Mouse (Mus musculus) neural tube, embryonic 12.5 days (tissue): Measurements from ENCODE around the gene Sorbs2. TPM values are rescaled to one million over a fixed set of nuclear protein-coding genes. Genes with fewer than 3 reads are reported as not detected.

Experiments
- ATAC-seq: fragments of 200-750 bp; cut with Nextera tagmentation; 2 replicates; pipeline ENCODE4 v1.8.0; 2017; ENCODE audit warnings: low read depth, mild to moderate bottlenecking, moderate TSS enrichment, moderate library complexity; ENCODE audit not compliant: low FRiP score
- H3K27ac ChIP-seq: fragments of 300-500 bp; sonication (generic); 2 replicates; pipeline ENCODE4 v1.5.1; 2016
- H3K27me3 ChIP-seq: fragments of 300-500 bp; sonication (generic); replicated peaks from 2 replicates; pipeline ENCODE4 v1.6.1; 2016; ENCODE audit warnings: mild to moderate bottlenecking
- H3K36me3 ChIP-seq: fragments of 300-500 bp; sonication (generic); 2 replicates; pipeline ENCODE4 v1.6.1; 2016; ENCODE audit warnings: mild to moderate bottlenecking
- H3K4me1 ChIP-seq: fragments of 300-500 bp; sonication (generic); 2 replicates; pipeline ENCODE4 v1.6.1; 2016
- H3K4me2 ChIP-seq: fragments of 300-500 bp; sonication (generic); replicated peaks from 2 replicates; pipeline ENCODE4 v1.6.1; 2016; ENCODE audit warnings: mild to moderate bottlenecking
- H3K4me3 ChIP-seq: fragments of 300-500 bp; sonication (generic); 2 replicates; pipeline ENCODE4 v1.5.1; 2016
- H3K9ac ChIP-seq: fragments of 300-500 bp; sonication (generic); 2 replicates; pipeline ENCODE4 v1.6.1; 2016; ENCODE audit warnings: mild to moderate bottlenecking
- H3K9me3 ChIP-seq: fragments of 300-500 bp; sonication (generic); 2 replicates; pipeline ENCODE4 v1.6.1; 2016; ENCODE audit warnings: mild to moderate bottlenecking
- WGBS: fragments of 180-500 bp; shearing (Covaris S2); methylation state at CpG from one replicate; pipeline ENCODE4 v1.1.7; 2016; 5-methylcytosine and 5-hydroxymethylcytosine counted together
- polyA plus RNA-seq: library from polyadenylated mRNA; unstranded; fragments of >200 nt; fragmentation: Nextera tagmentation; extraction: Ambion mirVana; gene quantifications from 2 replicates; pipeline ENCODE4 v1.2.1, GENCODE M21; 2016

Sorbs2 gene
- polyA plus RNA-seq, 1 experiment from 2014 or later = 50.0 TPM

- H3K4me2 ChIP-seq = no peak overlapping the region
- no peak overlapping the region for H3K9ac ChIP-seq
- no peaks in the 10 kb centered on the region for H3K27me3 ChIP-seq
- 91% methylated on average over 6 of the region's 6 CpGs for WGBS
- no peak overlapping the region for H3K27ac ChIP-seq
- no peak for ATAC-seq
- H3K36me3 ChIP-seq = no peaks in the 10 kb centered on the region
- no peaks in the 10 kb centered on the region for H3K9me3 ChIP-seq
- H3K4me1 ChIP-seq = no peaks in the 10 kb centered on the region
- no peak overlapping the region for H3K4me3 ChIP-seq
These were observed 99.4 kb downstream of the Sorbs2 start for GRCm38 (mm10) chr8:45607012-45607411.

DNA sequence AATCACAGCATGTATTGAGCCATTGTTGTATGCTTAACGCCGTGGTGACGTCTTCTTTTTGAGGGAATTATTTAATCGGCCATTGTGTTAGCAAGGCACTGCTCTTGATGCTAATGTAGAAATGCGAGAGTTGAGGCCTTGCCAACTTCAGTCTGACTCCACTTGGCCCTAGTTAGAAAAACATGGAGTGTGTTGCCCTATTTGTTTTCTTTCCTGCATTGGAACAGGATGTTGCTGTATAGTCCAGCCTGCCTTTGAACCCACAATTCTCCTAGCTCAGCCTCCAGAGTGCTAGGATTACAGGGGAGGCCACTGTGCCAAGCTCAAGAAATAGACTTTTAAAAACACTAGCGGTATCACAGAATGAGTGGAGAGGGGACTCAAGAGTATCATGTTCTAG is 100.8 kb downstream of the Sorbs2 start:
- no peaks in the 10 kb centered on the region for H3K9me3 ChIP-seq

GRCm38 (mm10) chr8:45610426-45611215 is 103.0 kb downstream of the Sorbs2 start:
- Histone ChIP-seq H3K4me2 (no peak overlapping the region), H3K36me3 (no peaks in the 10 kb centered on the region), H3K4me3 (no peak overlapping the region), H3K27me3 (no peaks in the 10 kb centered on the region), H3K4me1 (no peaks in the 10 kb centered on the region; the same call in 1 of the 2 replicates), H3K9me3 (no peaks in the 10 kb centered on the region), H3K27ac (no peak overlapping the region), H3K9ac (no peak overlapping the region)
- WGBS = 46% methylated on average over 7 of the region's 7 CpGs
- ATAC-seq = no peak

More for the DNA sequence above, 100.8 kb downstream of the Sorbs2 start:
- WGBS = 90% methylated on average over 6 of the region's 6 CpGs
- Histone ChIP-seq H3K36me3 (no peaks in the 10 kb centered on the region), H3K4me2 (no peak overlapping the region), H3K27ac (no peak overlapping the region), H3K4me1 (no peaks in the 10 kb centered on the region), H3K27me3 (no peaks in the 10 kb centered on the region), H3K4me3 (no peak overlapping the region), H3K9ac (no peak overlapping the region)
- no peak for ATAC-seq

- no peak overlapping the region for H3K4me2 ChIP-seq
- H3K27ac ChIP-seq = no peak overlapping the region
- no peaks in the 10 kb centered on the region; the same call in 1 of the 2 replicates for H3K4me1 ChIP-seq
- no peak overlapping the region for H3K9ac ChIP-seq
- H3K9me3 ChIP-seq = no peaks in the 10 kb centered on the region
- 81% methylated on average over 1 of the region's 1 CpGs for WGBS
- no peaks in the 10 kb centered on the region for H3K36me3 ChIP-seq
- no peaks in the 10 kb centered on the region for H3K27me3 ChIP-seq
- ATAC-seq = no peak
- no peak overlapping the region for H3K4me3 ChIP-seq
These were observed 103.7 kb downstream of the Sorbs2 start for GRCm38 (mm10) chr8:45611320-45611719.

- no peaks in the 10 kb centered on the region for H3K36me3 ChIP-seq
- H3K27me3 ChIP-seq = no peaks in the 10 kb centered on the region
- H3K4me2 ChIP-seq = no peak overlapping the region
- no peak overlapping the region for H3K4me3 ChIP-seq
- no peaks in the 10 kb centered on the region for H3K9me3 ChIP-seq
- H3K27ac ChIP-seq = no peak overlapping the region
- H3K9ac ChIP-seq = no peak overlapping the region
- no peak for ATAC-seq
- no peaks in the 10 kb centered on the region; the same call in 1 of the 2 replicates for H3K4me1 ChIP-seq
- 45% methylated on average over 5 of the region's 5 CpGs for WGBS
These were observed 107.0 kb downstream of the Sorbs2 start for GRCm38 (mm10) chr8:45614610-45615009.

GRCm38 (mm10) chr8:45615050-45615449 is 107.5 kb downstream of the Sorbs2 start:
- Histone ChIP-seq H3K4me2 (0 out of 2 replicates have a peak overlapping the region, but pooled peaks have one; percentile 1), H3K9me3 (no peaks in the 10 kb centered on the region), H3K4me1 (no peaks in the 10 kb centered on the region; the same call in 1 of the 2 replicates), H3K9ac (no peak overlapping the region), H3K27ac (no peak overlapping the region), H3K36me3 (no peaks in the 10 kb centered on the region), H3K27me3 (no peaks in the 10 kb centered on the region), H3K4me3 (no peak overlapping the region)
- 8% methylated on average over 9 of the region's 9 CpGs for WGBS
- ATAC-seq = peak; percentile 38; the same call in 1 of the 2 replicates

GRCm38 (mm10) chr8:45615551-45615950 is 108.0 kb downstream of the Sorbs2 start:
- H3K4me1 ChIP-seq = no peaks in the 10 kb centered on the region; the same call in 1 of the 2 replicates
- 0 out of 2 replicates have a peak overlapping the region, but pooled peaks have one; percentile 1 for H3K4me2 ChIP-seq
- no peak overlapping the region for H3K4me3 ChIP-seq
- H3K9ac ChIP-seq = no peak overlapping the region
- H3K27ac ChIP-seq = no peak overlapping the region
- H3K9me3 ChIP-seq = no peaks in the 10 kb centered on the region
- no peaks in the 10 kb centered on the region for H3K27me3 ChIP-seq
- peak; percentile 81; the same call in 1 of the 2 replicates for ATAC-seq
- 45% methylated on average over 7 of the region's 7 CpGs for WGBS
- no peaks in the 10 kb centered on the region for H3K36me3 ChIP-seq

GRCm38 (mm10) chr8:45621576-45622178 is 114.1 kb downstream of the Sorbs2 start:
- WGBS = 80% methylated on average over 15 of the region's 15 CpGs
- Histone ChIP-seq H3K9ac (no peak overlapping the region), H3K4me1 (no peaks in the 10 kb centered on the region), H3K9me3 (no peaks in the 10 kb centered on the region), H3K36me3 (no peaks in the 10 kb centered on the region), H3K4me3 (no peak overlapping the region), H3K27ac (no peak overlapping the region), H3K27me3 (no peaks in the 10 kb centered on the region), H3K4me2 (no peak overlapping the region)
- ATAC-seq = no peak

DNA sequence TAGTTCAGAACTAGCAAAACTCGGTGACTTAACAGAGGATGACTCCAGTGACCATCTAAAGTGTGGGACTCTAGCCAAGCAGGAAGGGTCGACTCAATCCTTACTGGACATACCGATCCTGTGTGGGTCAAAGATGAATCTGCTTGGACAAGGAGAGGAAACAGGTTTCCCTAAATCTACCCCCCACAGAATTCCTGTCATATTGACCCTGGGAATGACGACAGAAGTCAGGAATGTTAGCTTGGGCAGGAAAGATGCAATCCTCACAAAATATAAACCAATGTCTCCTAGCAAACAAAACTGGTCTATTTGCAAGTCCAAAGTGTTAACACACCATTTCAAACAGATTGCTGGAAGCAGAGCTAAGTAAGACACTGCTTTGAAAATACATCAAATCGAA is 118.8 kb downstream of the Sorbs2 start:
- H3K4me2 ChIP-seq = no peak overlapping the region
- no peak overlapping the region for H3K27ac ChIP-seq
- no peaks in the 10 kb centered on the region for H3K36me3 ChIP-seq
- no peak overlapping the region for H3K9ac ChIP-seq
- no peak overlapping the region for H3K4me3 ChIP-seq
- no peak for ATAC-seq
- H3K4me1 ChIP-seq = 0 out of 2 replicates have a peak, but pooled peaks cover 12% of the 10 kb centered on the region
- no peaks in the 10 kb centered on the region for H3K27me3 ChIP-seq
- WGBS = 64% methylated on average over 5 of the region's 5 CpGs
- H3K9me3 ChIP-seq = no peaks in the 10 kb centered on the region

- peak; percentile 95 for ATAC-seq
- peak overlapping the region; percentile 81; the same call in 1 of the 2 replicates for H3K27ac ChIP-seq
- under 1% methylated on average over 28 of the region's 28 CpGs for WGBS
- no peaks in the 10 kb centered on the region for H3K27me3 ChIP-seq
- no peaks in the 10 kb centered on the region for H3K9me3 ChIP-seq
- H3K4me1 ChIP-seq = 0 out of 2 replicates have a peak, but pooled peaks cover 12% of the 10 kb centered on the region
- no peaks in the 10 kb centered on the region for H3K36me3 ChIP-seq
- H3K4me3 ChIP-seq = peak overlapping the region; percentile 56
- H3K4me2 ChIP-seq = peak overlapping the region; percentile 79
- peak overlapping the region; percentile 64 for H3K9ac ChIP-seq
These were observed 120.0 kb downstream of the Sorbs2 start for GRCm38 (mm10) chr8:45627246-45628241.

DNA sequence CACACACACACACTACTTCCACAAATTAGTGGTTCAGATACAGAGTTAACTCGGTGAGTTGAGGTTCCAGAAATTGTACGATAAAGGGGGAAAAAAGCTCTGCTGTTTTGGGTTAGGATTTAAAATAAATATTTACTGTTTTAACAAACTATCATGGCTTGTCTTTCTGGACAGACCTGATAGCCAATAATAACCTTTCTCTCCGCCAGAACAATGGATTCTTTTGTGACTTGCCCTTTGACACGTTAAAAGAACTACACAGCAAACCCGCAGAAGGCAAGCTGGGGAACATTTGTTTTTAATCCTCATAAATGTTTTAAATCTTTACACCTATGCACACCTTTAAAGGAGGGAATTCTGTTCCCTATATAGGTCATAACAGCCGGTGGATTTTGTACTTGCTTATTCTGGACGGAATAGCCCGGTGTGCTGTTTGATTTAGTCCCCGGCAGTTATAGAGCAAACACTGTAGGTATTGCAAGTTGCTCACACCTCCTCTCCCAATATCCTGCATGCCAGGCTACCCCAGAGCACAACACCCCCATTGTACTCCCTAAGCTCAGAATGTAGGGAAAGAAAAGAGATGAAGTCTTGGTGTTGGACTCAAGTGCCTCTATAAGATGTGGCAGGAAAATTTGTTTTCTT is 121.0 kb downstream of the Sorbs2 start:
- no peak for ATAC-seq
- no peak overlapping the region for H3K27ac ChIP-seq
- H3K27me3 ChIP-seq = no peaks in the 10 kb centered on the region
- whole genome bisulfite sequencing = 35% methylated on average over 9 of the region's 9 CpGs
- peak overlapping the region; percentile 64; the same call in 1 of the 2 replicates for H3K9ac ChIP-seq
- peak overlapping the region; percentile 56 for H3K4me3 ChIP-seq
- 0 out of 2 replicates have a peak, but pooled peaks cover 12% of the 10 kb centered on the region for H3K4me1 ChIP-seq
- H3K36me3 ChIP-seq = no peaks in the 10 kb centered on the region
- H3K4me2 ChIP-seq = peak overlapping the region; percentile 79
- H3K9me3 ChIP-seq = no peaks in the 10 kb centered on the region
